Mouse (Mus musculus): Measurements from ENCODE around the gene Fxyd7. TPM values are rescaled to one million over a fixed set of nuclear protein-coding genes. Genes with fewer than 3 reads are reported as not detected.

Fxyd7 gene
- polyA plus RNA-seq, 1 experiment from 2014 or later: 99.9 TPM

- no peaks in the 10 kb centered on the region for H3K36me3 ChIP-seq (ENCODE audit: control insufficient read depth, insufficient read depth, low read length)
- H3K4me3 ChIP-seq (replicated peaks; ENCODE audit: low read depth, low read length): no peak overlapping the region
- DNase-seq (no peak), ATAC-seq (ENCODE audit: low FRiP score, low TSS enrichment) (no peak)
- H3K9me3 ChIP-seq (ENCODE audit: control insufficient read depth, low read length): no peaks in the 10 kb centered on the region
- H3K4me1 ChIP-seq (ENCODE audit: control insufficient read depth, insufficient read depth, low read length): no peaks in the 10 kb centered on the region
- no peak overlapping the region for H3K4me2 ChIP-seq (ENCODE audit: low read length)
- H3K9ac ChIP-seq (replicated peaks; ENCODE audit: low read length): no peak overlapping the region
- 60% methylated on average over 3 of the region's 3 CpGs for WGBS
- H3K27me3 ChIP-seq (ENCODE audit: control insufficient read depth, insufficient read depth, low read length): no peaks in the 10 kb centered on the region
- no peak overlapping the region for H3K27ac ChIP-seq (replicated peaks; ENCODE audit: low read depth, low read length)
Observed at GRCm38 (mm10) chr7:31088206-31088605, 36.9 kb upstream of the Fxyd7 start.

GRCm38 (mm10) chr7:31087262-31087661 is 36.0 kb upstream of the Fxyd7 start:
- H3K36me3 ChIP-seq (ENCODE audit: control insufficient read depth, insufficient read depth, low read length): no peaks in the 10 kb centered on the region
- DNase-seq (no peak), ATAC-seq (ENCODE audit: low FRiP score, low TSS enrichment) (no peak)
- WGBS: 76% methylated on average over 2 of the region's 2 CpGs
- H3K9me3 ChIP-seq (ENCODE audit: control insufficient read depth, low read length): no peaks in the 10 kb centered on the region
- H3K4me2 ChIP-seq (ENCODE audit: low read length): no peak overlapping the region
- no peak overlapping the region for H3K4me3 ChIP-seq (replicated peaks; ENCODE audit: low read depth, low read length)
- H3K4me1 ChIP-seq (ENCODE audit: control insufficient read depth, insufficient read depth, low read length): no peaks in the 10 kb centered on the region
- H3K27me3 ChIP-seq (ENCODE audit: control insufficient read depth, insufficient read depth, low read length): no peaks in the 10 kb centered on the region
- no peak overlapping the region for H3K27ac ChIP-seq (replicated peaks; ENCODE audit: low read depth, low read length)
- H3K9ac ChIP-seq (replicated peaks; ENCODE audit: low read length): no peak overlapping the region

GRCm38 (mm10) chr7:31086175-31086755 is 35.0 kb upstream of the Fxyd7 start:
- no peak overlapping the region for H3K4me2 ChIP-seq (ENCODE audit: low read length)
- ATAC-seq (ENCODE audit: low FRiP score, low TSS enrichment): no peak
- DNase-seq: no peak
- WGBS: 93% methylated on average over 9 of the region's 9 CpGs
- no peak overlapping the region for H3K4me3 ChIP-seq (replicated peaks; ENCODE audit: low read depth, low read length)
- H3K9me3 ChIP-seq (ENCODE audit: control insufficient read depth, low read length): no peaks in the 10 kb centered on the region
- H3K27me3 ChIP-seq (ENCODE audit: control insufficient read depth, insufficient read depth, low read length): no peaks in the 10 kb centered on the region
- H3K9ac ChIP-seq (replicated peaks; ENCODE audit: low read length): no peak overlapping the region
- no peak overlapping the region for H3K27ac ChIP-seq (replicated peaks; ENCODE audit: low read depth, low read length)
- H3K36me3 ChIP-seq (ENCODE audit: control insufficient read depth, insufficient read depth, low read length): no peaks in the 10 kb centered on the region
- no peaks in the 10 kb centered on the region for H3K4me1 ChIP-seq (ENCODE audit: control insufficient read depth, insufficient read depth, low read length)

- Histone ChIP-seq H3K36me3 (ENCODE audit: control insufficient read depth, insufficient read depth, low read length) (no peaks in the 10 kb centered on the region), H3K27me3 (ENCODE audit: control insufficient read depth, insufficient read depth, low read length) (no peaks in the 10 kb centered on the region), H3K4me2 (ENCODE audit: low read length) (no peak overlapping the region), H3K4me3 (replicated peaks; ENCODE audit: low read depth, low read length) (no peak overlapping the region), H3K27ac (replicated peaks; ENCODE audit: low read depth, low read length) (no peak overlapping the region), H3K4me1 (ENCODE audit: control insufficient read depth, insufficient read depth, low read length) (no peaks in the 10 kb centered on the region), H3K9ac (replicated peaks; ENCODE audit: low read length) (no peak overlapping the region), H3K9me3 (ENCODE audit: control insufficient read depth, low read length) (no peaks in the 10 kb centered on the region)
- no peak for DNase-seq
- 12% methylated on average over 3 of the region's 3 CpGs for WGBS
- no peak for ATAC-seq (ENCODE audit: low FRiP score, low TSS enrichment)
Observed at GRCm38 (mm10) chr7:31085171-31085570, 33.9 kb upstream of the Fxyd7 start.

GRCm38 (mm10) chr7:31084140-31084539 is 32.9 kb upstream of the Fxyd7 start:
- DNase-seq (no peak), ATAC-seq (ENCODE audit: low FRiP score, low TSS enrichment) (no peak)
- no peaks in the 10 kb centered on the region for H3K36me3 ChIP-seq (ENCODE audit: control insufficient read depth, insufficient read depth, low read length)
- no peak overlapping the region for H3K4me2 ChIP-seq (ENCODE audit: low read length)
- no peaks in the 10 kb centered on the region for H3K27me3 ChIP-seq (ENCODE audit: control insufficient read depth, insufficient read depth, low read length)
- H3K4me1 ChIP-seq (ENCODE audit: control insufficient read depth, insufficient read depth, low read length): no peaks in the 10 kb centered on the region
- 56% methylated on average over 9 of the region's 9 CpGs for WGBS
- no peak overlapping the region for H3K27ac ChIP-seq (replicated peaks; ENCODE audit: low read depth, low read length)
- H3K4me3 ChIP-seq (replicated peaks; ENCODE audit: low read depth, low read length): no peak overlapping the region
- H3K9ac ChIP-seq (replicated peaks; ENCODE audit: low read length): no peak overlapping the region
- H3K9me3 ChIP-seq (ENCODE audit: control insufficient read depth, low read length): no peaks in the 10 kb centered on the region

GRCm38 (mm10) chr7:31082831-31083588 is 31.7 kb upstream of the Fxyd7 start:
- 60% methylated on average over 14 of the region's 14 CpGs for WGBS
- Histone ChIP-seq H3K9me3 (ENCODE audit: control insufficient read depth, low read length) (no peaks in the 10 kb centered on the region), H3K9ac (replicated peaks; ENCODE audit: low read length) (no peak overlapping the region)

GRCm38 (mm10) chr7:31082106-31082505 is 30.8 kb upstream of the Fxyd7 start:
- no peak for ATAC-seq (ENCODE audit: low FRiP score, low TSS enrichment)
- H3K9me3 ChIP-seq (ENCODE audit: control insufficient read depth, low read length): no peaks in the 10 kb centered on the region
- no peaks in the 10 kb centered on the region for H3K4me1 ChIP-seq (ENCODE audit: control insufficient read depth, insufficient read depth, low read length)
- no peaks in the 10 kb centered on the region for H3K27me3 ChIP-seq (ENCODE audit: control insufficient read depth, insufficient read depth, low read length)
- no peak for DNase-seq
- no peak overlapping the region for H3K4me2 ChIP-seq (ENCODE audit: low read length)
- H3K36me3 ChIP-seq (ENCODE audit: control insufficient read depth, insufficient read depth, low read length): no peaks in the 10 kb centered on the region
- no peak overlapping the region for H3K4me3 ChIP-seq (replicated peaks; ENCODE audit: low read depth, low read length)
- H3K9ac ChIP-seq (replicated peaks; ENCODE audit: low read length): no peak overlapping the region
- no peak overlapping the region for H3K27ac ChIP-seq (replicated peaks; ENCODE audit: low read depth, low read length)

More at GRCm38 (mm10) chr7:31082831-31083588, 31.7 kb upstream of the Fxyd7 start:
- Histone ChIP-seq H3K36me3 (ENCODE audit: control insufficient read depth, insufficient read depth, low read length) (no peaks in the 10 kb centered on the region), H3K27me3 (ENCODE audit: control insufficient read depth, insufficient read depth, low read length) (no peaks in the 10 kb centered on the region), H3K27ac (replicated peaks; ENCODE audit: low read depth, low read length) (no peak overlapping the region), H3K4me1 (ENCODE audit: control insufficient read depth, insufficient read depth, low read length) (no peaks in the 10 kb centered on the region), H3K4me2 (ENCODE audit: low read length) (no peak overlapping the region), H3K4me3 (replicated peaks; ENCODE audit: low read depth, low read length) (no peak overlapping the region)
- DNase-seq: no peak
- ATAC-seq (ENCODE audit: low FRiP score, low TSS enrichment): no peak

- no peak for ATAC-seq (ENCODE audit: low FRiP score, low TSS enrichment)
- DNase-seq: no peak
- no peak overlapping the region for H3K9ac ChIP-seq (replicated peaks; ENCODE audit: low read length)
- H3K36me3 ChIP-seq (ENCODE audit: control insufficient read depth, insufficient read depth, low read length): no peaks in the 10 kb centered on the region
- no peaks in the 10 kb centered on the region for H3K9me3 ChIP-seq (ENCODE audit: control insufficient read depth, low read length)
- no peaks in the 10 kb centered on the region for H3K27me3 ChIP-seq (ENCODE audit: control insufficient read depth, insufficient read depth, low read length)
- H3K4me2 ChIP-seq (ENCODE audit: low read length): no peak overlapping the region
- no peak overlapping the region for H3K27ac ChIP-seq (replicated peaks; ENCODE audit: low read depth, low read length)
- no peak overlapping the region for H3K4me3 ChIP-seq (replicated peaks; ENCODE audit: low read depth, low read length)
- no peaks in the 10 kb centered on the region for H3K4me1 ChIP-seq (ENCODE audit: control insufficient read depth, insufficient read depth, low read length)
- WGBS: 35% methylated on average over 1 of the region's 1 CpGs
Observed at GRCm38 (mm10) chr7:31081106-31081505, 29.8 kb upstream of the Fxyd7 start.

- H3K27ac ChIP-seq (replicated peaks; ENCODE audit: low read depth, low read length): no peak overlapping the region
- no peaks in the 10 kb centered on the region for H3K27me3 ChIP-seq (ENCODE audit: control insufficient read depth, insufficient read depth, low read length)
- no peak overlapping the region for H3K4me2 ChIP-seq (ENCODE audit: low read length)
- no peaks in the 10 kb centered on the region for H3K4me1 ChIP-seq (ENCODE audit: control insufficient read depth, insufficient read depth, low read length)
- no peaks in the 10 kb centered on the region for H3K9me3 ChIP-seq (ENCODE audit: control insufficient read depth, low read length)
- no peak overlapping the region for H3K9ac ChIP-seq (replicated peaks; ENCODE audit: low read length)
- ATAC-seq (ENCODE audit: low FRiP score, low TSS enrichment): no peak
- DNase-seq: no peak
- WGBS: 28% methylated on average over 3 of the region's 3 CpGs
- H3K36me3 ChIP-seq (ENCODE audit: control insufficient read depth, insufficient read depth, low read length): no peaks in the 10 kb centered on the region
- H3K4me3 ChIP-seq (replicated peaks; ENCODE audit: low read depth, low read length): no peak overlapping the region
Observed at GRCm38 (mm10) chr7:31080611-31081010, 29.3 kb upstream of the Fxyd7 start.
